Comparison of ENCODE assay signal across 8 mouse cellular contexts in genomic region chr6:17834493-17834892, GRCm38 (mm10).
A peak's percentile ranks its signal among the peaks of the same experiment; 100 is the strongest.
DNase-seq lines count a peak whose midpoint lies in the region; ATAC-seq and TF ChIP-seq lines count a peak whose summit lies in the region.

No protein-coding gene starts in this region.

- no peak overlapping the region for H3K4me2 ChIP-seq in kidney, embryonic 15.5 days

- no peak for ATAC-seq in kidney, embryonic 15.5 days (replicated peaks; ENCODE audit: low FRiP score)
- ATAC-seq in Patski = no peak

- peak; percentile 80 for TF ChIP-seq CTCF in Patski (IDR thresholded peaks at IDR 0.05)

- in situ Hi-C loops in Patski (cut with MboI; ENCODE audit: low pct_unique_long_range_greater_than_20kb) = loop anchor here (5.0 to 10.0 kb wide), 2 partner anchors 107 to 810 kb away; no protein-coding TSS in a partner anchor

- no peaks in the 10 kb centered on the region for H3K27me3 ChIP-seq in kidney, embryonic 15.5 days
- no peaks in the 10 kb centered on the region for H3K27me3 ChIP-seq in Patski

- peak; percentile 15 for DNase-seq in kidney, adult 11 months
- DNase-seq in Patski (ENCODE audit: low read depth, low spot score) = no peak
- peak; percentile 87 to 91 for DNase-seq in cerebellum, postnatal 14 days
- DNase-seq in gastrocnemius, postnatal 4 days (ENCODE audit: low spot score in 2 of 2) = peak; percentile 52 to 74
- peak; percentile 33 for DNase-seq in left cerebral cortex, adult 11 months (ENCODE audit: low spot score)
- peak; percentile 59 for DNase-seq in naive thymus-derived CD4-positive, alpha-beta T cell, adult 2 months (ENCODE audit: low read depth)
- peak; percentile 62 for DNase-seq in thymus, postnatal 14 days

- no peak overlapping the region for H3K27ac ChIP-seq in kidney, embryonic 15.5 days

- WGBS in kidney, embryonic 15.5 days = 43% methylated on average over 7 of the region's 7 CpGs

- CTCF ChIA-PET in Patski (lab: Charles Lee) = interaction anchor here (0.7 to 2.5 kb wide), 7 partner anchors 13 to 164 kb away, joined by 3 to 11 read pairs (median 3); no protein-coding TSS in a partner anchor

- POLR2A ChIA-PET in Patski (lab: Charles Lee) = interaction anchor here (0.6 kb wide), 1 partner anchor 130 kb away, joined by 3 read pairs; no protein-coding TSS in a partner anchor

- H3K4me1 ChIP-seq in kidney, embryonic 15.5 days = no peaks in the 10 kb centered on the region

- no peak overlapping the region for H3K9ac ChIP-seq in kidney, embryonic 15.5 days

- no peaks in the 10 kb centered on the region for H3K9me3 ChIP-seq in kidney, embryonic 15.5 days (replicated peaks)

- H3K4me3 ChIP-seq in kidney, embryonic 15.5 days (replicated peaks) = no peak overlapping the region

- H3K36me3 ChIP-seq in kidney, embryonic 15.5 days = no peaks in the 10 kb centered on the region
